Mouse (Mus musculus): ENCODE results near the gene Sde2.
"Not testable (repeated sequence)": the region's sequence is repeated elsewhere in the genome, so short reads cannot be mapped to it uniquely, and the experiment has no call there.

Sde2 gene

GRCm38 (mm10) chr1:180830588-180831346, 20.2 kb upstream of the Sde2 start:
- no peak for DNase-seq (ENCODE audit: low read depth in 2 of 2, low spot score in 2 of 2)

- DNase-seq (ENCODE audit: low read depth in 2 of 2, low spot score in 2 of 2) = no peak
Observed at GRCm38 (mm10) chr1:180835273-180836015, 15.5 kb upstream of the Sde2 start.

GRCm38 (mm10) chr1:180836467-180836866, 14.5 kb upstream of the Sde2 start:
- DNase-seq (ENCODE audit: low read depth in 2 of 2, low spot score in 2 of 2) = not testable (repeated sequence)

- no peak for DNase-seq (ENCODE audit: low read depth in 2 of 2, low spot score in 2 of 2)
Observed at GRCm38 (mm10) chr1:180837186-180837585, 13.7 kb upstream of the Sde2 start.

GRCm38 (mm10) chr1:180838014-180838413, 12.9 kb upstream of the Sde2 start:
- no peak for DNase-seq (ENCODE audit: low read depth in 2 of 2, low spot score in 2 of 2)

GRCm38 (mm10) chr1:180839201-180839910, 11.6 kb upstream of the Sde2 start:
- no peak for DNase-seq (ENCODE audit: low read depth in 2 of 2, low spot score in 2 of 2)

- DNase-seq (ENCODE audit: low read depth in 2 of 2, low spot score in 2 of 2) = no peak
Observed at GRCm38 (mm10) chr1:180841561-180842300, 9.2 kb upstream of the Sde2 start.

GRCm38 (mm10) chr1:180848114-180848510, 2.8 kb upstream of the Sde2 start:
- DNase-seq (ENCODE audit: low read depth in 2 of 2, low spot score in 2 of 2) = peak; percentile 52 to 61

GRCm38 (mm10) chr1:180848511-180849241, 2.3 kb upstream of the Sde2 start:
- peak; percentile 38 to 56 for DNase-seq (ENCODE audit: low read depth in 2 of 2, low spot score in 2 of 2)

- DNase-seq (ENCODE audit: low read depth in 2 of 2, low spot score in 2 of 2) = no peak
Observed at GRCm38 (mm10) chr1:180849701-180850301, 1.1 kb upstream of the Sde2 start.

- DNase-seq (ENCODE audit: low read depth in 2 of 2, low spot score in 2 of 2) = no peak
Observed at GRCm38 (mm10) chr1:180858763-180859162, 7.8 kb downstream of the Sde2 start.

GRCm38 (mm10) chr1:180860030-180860429, 9.1 kb downstream of the Sde2 start:
- no peak for DNase-seq (ENCODE audit: low read depth in 2 of 2, low spot score in 2 of 2)

GRCm38 (mm10) chr1:180863606-180864005, 12.7 kb downstream of the Sde2 start:
- DNase-seq (ENCODE audit: low read depth in 2 of 2, low spot score in 2 of 2) = peak in 1 of 2 experiments; percentile 37

- no peak for DNase-seq (ENCODE audit: low read depth in 2 of 2, low spot score in 2 of 2)
Observed at GRCm38 (mm10) chr1:180866001-180866400, 15.1 kb downstream of the Sde2 start.

- DNase-seq (ENCODE audit: low read depth in 2 of 2, low spot score in 2 of 2) = no peak
Observed at GRCm38 (mm10) chr1:180870122-180870650, 19.3 kb downstream of the Sde2 start.

GRCm38 (mm10) chr1:180873861-180874484, 23.0 kb downstream of the Sde2 start:
- DNase-seq (ENCODE audit: low read depth in 2 of 2, low spot score in 2 of 2) = peak; percentile 64 to 66

GRCm38 (mm10) chr1:180874615-180875014, 23.7 kb downstream of the Sde2 start:
- no peak for DNase-seq (ENCODE audit: low read depth in 2 of 2, low spot score in 2 of 2)

- DNase-seq (ENCODE audit: low read depth in 2 of 2, low spot score in 2 of 2) = no peak
Observed at GRCm38 (mm10) chr1:180875126-180875525, 24.2 kb downstream of the Sde2 start.

GRCm38 (mm10) chr1:180877466-180877865, 26.5 kb downstream of the Sde2 start:
- DNase-seq (ENCODE audit: low read depth in 2 of 2, low spot score in 2 of 2) = no peak

Measured in CD8-positive naive resting alpha-beta T cell, adult 2 months (primary cell).